Mouse (Mus musculus): ENCODE data around the gene Tubb3.

- no peak for TF ChIP-seq POLR2A (IDR thresholded peaks at IDR 0.05; ENCODE audit: borderline replicate concordance, low read depth, low read length)
- TF ChIP-seq CTCF (IDR thresholded peaks at IDR 0.05; ENCODE audit: low read depth, low read length) = no peak
These were observed 35.1 kb upstream of the Tubb3 start for GRCm38 (mm10) chr8:123376106-123376505.
